Mouse (Mus musculus) bone marrow, adult 2 months (tissue): ENCODE measurements around the gene A530064D06Rik.

Experiments
- CTCF ChIP-seq: fragments of 200-500 bp; IDR thresholded peaks from 2 replicates; pipeline ENCODE4 v1.5.1; 2011; ENCODE audit warnings: low read length, control low read depth; ENCODE audit not compliant: control insufficient read depth, insufficient read depth
- POLR2A ChIP-seq: fragments of 200-500 bp; IDR thresholded peaks from 2 replicates; pipeline ENCODE4 v1.6.1; 2011; ENCODE audit warnings: low read depth, mild to moderate bottlenecking, control low read depth, low read length, borderline replicate concordance; ENCODE audit not compliant: control insufficient read depth

DNA sequence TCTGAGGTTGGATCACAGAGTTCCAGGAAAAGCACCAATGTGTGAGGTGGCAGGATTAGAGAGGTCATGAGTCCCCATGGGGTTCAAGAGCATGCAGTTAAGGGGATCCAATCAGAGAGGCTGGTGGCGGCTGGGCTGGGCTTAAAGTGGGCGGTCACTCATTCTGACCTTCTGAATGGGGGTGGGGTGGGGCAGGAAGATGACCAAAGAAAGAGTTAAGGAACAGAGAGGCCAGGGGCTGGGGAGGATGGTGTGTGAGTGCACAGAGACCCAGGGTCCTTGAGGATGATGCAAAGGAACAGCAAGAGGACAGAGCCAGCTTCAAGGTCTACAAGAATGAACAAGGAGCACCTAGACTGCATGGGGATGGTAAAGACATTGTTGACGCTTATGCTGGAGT, 58.6 kb downstream of the A530064D06Rik start:
- TF ChIP-seq CTCF (no peak), POLR2A (no peak)
